Mouse (Mus musculus): ENCODE data around the gene Tmem141. TPM values are rescaled to one million over a fixed set of nuclear protein-coding genes. Genes with fewer than 3 reads are reported as not detected.

The Tmem141 gene
- polyA plus RNA-seq (2012) = 0.15 TPM in 1 of 2 replicates, not detected in the other

GRCm38 (mm10) chr2:25621229-25622200 lies at the start of gene Tmem141:
Tmem141 (minus strand) TSS chr2:25622005.
- H3K9me3 ChIP-seq (ENCODE audit: control insufficient read depth, low read length) = no peaks in the 10 kb centered on the region
- H3K4me1 ChIP-seq (ENCODE audit: control insufficient read depth) = peaks cover 9% of the 10 kb centered on the region
- TF ChIP-seq TAL1 (IDR thresholded peaks at IDR 0.05; ENCODE audit: low read length) = no peak
- no peak for TF ChIP-seq GATA1 (IDR thresholded peaks at IDR 0.05; ENCODE audit: low read length)
- no peaks in the 10 kb centered on the region for H3K36me3 ChIP-seq (ENCODE audit: control insufficient read depth)
- H3K4me3 ChIP-seq (replicated peaks) = peak within 1 kb of the TSS; percentile 58
- H3K27me3 ChIP-seq (ENCODE audit: control insufficient read depth) = peaks cover 31% of the 10 kb centered on the region

GRCm38 (mm10) chr2:25666516-25666915 lies 44.7 kb upstream of the Tmem141 start:
- no peaks in the 10 kb centered on the region for H3K4me1 ChIP-seq (ENCODE audit: control insufficient read depth)
- no peaks in the 10 kb centered on the region for H3K36me3 ChIP-seq (ENCODE audit: control insufficient read depth)
- no peak overlapping the region for H3K4me3 ChIP-seq (replicated peaks)
- TF ChIP-seq GATA1 (IDR thresholded peaks at IDR 0.05; ENCODE audit: low read length) (no peak), TAL1 (IDR thresholded peaks at IDR 0.05; ENCODE audit: low read length) (no peak)
- no peaks in the 10 kb centered on the region for H3K9me3 ChIP-seq (ENCODE audit: control insufficient read depth, low read length)
- H3K27me3 ChIP-seq (ENCODE audit: control insufficient read depth) = no peaks in the 10 kb centered on the region

- TF ChIP-seq GATA1 (IDR thresholded peaks at IDR 0.05; ENCODE audit: low read length) = no peak
- no peak for TF ChIP-seq TAL1 (IDR thresholded peaks at IDR 0.05; ENCODE audit: low read length)
- Histone ChIP-seq H3K27me3 (ENCODE audit: control insufficient read depth) (no peaks in the 10 kb centered on the region), H3K9me3 (ENCODE audit: control insufficient read depth, low read length) (no peaks in the 10 kb centered on the region), H3K4me3 (replicated peaks) (no peak overlapping the region), H3K36me3 (ENCODE audit: control insufficient read depth) (no peaks in the 10 kb centered on the region), H3K4me1 (ENCODE audit: control insufficient read depth) (no peaks in the 10 kb centered on the region)
Observed at GRCm38 (mm10) chr2:25664125-25664524, 42.3 kb upstream of the Tmem141 start.

- H3K9me3 ChIP-seq (ENCODE audit: control insufficient read depth, low read length) = no peaks in the 10 kb centered on the region
- TF ChIP-seq TAL1 (IDR thresholded peaks at IDR 0.05; ENCODE audit: low read length) (no peak), GATA1 (IDR thresholded peaks at IDR 0.05; ENCODE audit: low read length) (no peak)
- H3K27me3 ChIP-seq (ENCODE audit: control insufficient read depth) = no peaks in the 10 kb centered on the region
- no peaks in the 10 kb centered on the region for H3K36me3 ChIP-seq (ENCODE audit: control insufficient read depth)
- no peak overlapping the region for H3K4me3 ChIP-seq (replicated peaks)
- H3K4me1 ChIP-seq (ENCODE audit: control insufficient read depth) = no peaks in the 10 kb centered on the region
Observed at GRCm38 (mm10) chr2:25663511-25663910, 41.7 kb upstream of the Tmem141 start.

GRCm38 (mm10) chr2:25661245-25661970 lies 39.6 kb upstream of the Tmem141 start:
- TF ChIP-seq GATA1 (IDR thresholded peaks at IDR 0.05; ENCODE audit: low read length) (no peak), TAL1 (IDR thresholded peaks at IDR 0.05; ENCODE audit: low read length) (no peak)
- no peaks in the 10 kb centered on the region for H3K27me3 ChIP-seq (ENCODE audit: control insufficient read depth)
- H3K36me3 ChIP-seq (ENCODE audit: control insufficient read depth) = no peaks in the 10 kb centered on the region
- no peaks in the 10 kb centered on the region for H3K4me1 ChIP-seq (ENCODE audit: control insufficient read depth)
- no peak overlapping the region for H3K4me3 ChIP-seq (replicated peaks)
- no peaks in the 10 kb centered on the region for H3K9me3 ChIP-seq (ENCODE audit: control insufficient read depth, low read length)

- no peaks in the 10 kb centered on the region for H3K4me1 ChIP-seq (ENCODE audit: control insufficient read depth)
- H3K36me3 ChIP-seq (ENCODE audit: control insufficient read depth) = no peaks in the 10 kb centered on the region
- H3K9me3 ChIP-seq (ENCODE audit: control insufficient read depth, low read length) = no peaks in the 10 kb centered on the region
- H3K4me3 ChIP-seq (replicated peaks) = no peak overlapping the region
- no peak for TF ChIP-seq GATA1 (IDR thresholded peaks at IDR 0.05; ENCODE audit: low read length)
- TF ChIP-seq TAL1 (IDR thresholded peaks at IDR 0.05; ENCODE audit: low read length) = no peak
- no peaks in the 10 kb centered on the region for H3K27me3 ChIP-seq (ENCODE audit: control insufficient read depth)
Observed at GRCm38 (mm10) chr2:25660279-25660678, 38.5 kb upstream of the Tmem141 start.

GRCm38 (mm10) chr2:25657652-25658051 lies 35.8 kb upstream of the Tmem141 start, which contains the start of gene Lcn5:
Lcn5 (plus strand) TSS chr2:25657952.
- no peak for TF ChIP-seq TAL1 (IDR thresholded peaks at IDR 0.05; ENCODE audit: low read length)
- TF ChIP-seq GATA1 (IDR thresholded peaks at IDR 0.05; ENCODE audit: low read length) = no peak
- Histone ChIP-seq H3K4me3 (replicated peaks) (no peak within 1 kb of the TSS), H3K27me3 (ENCODE audit: control insufficient read depth) (no peaks in the 10 kb centered on the region), H3K36me3 (ENCODE audit: control insufficient read depth) (no peaks in the 10 kb centered on the region), H3K4me1 (ENCODE audit: control insufficient read depth) (no peaks in the 10 kb centered on the region), H3K9me3 (ENCODE audit: control insufficient read depth, low read length) (no peaks in the 10 kb centered on the region)

GRCm38 (mm10) chr2:25657246-25657645 lies 35.4 kb upstream of the Tmem141 start:
- Histone ChIP-seq H3K27me3 (ENCODE audit: control insufficient read depth) (no peaks in the 10 kb centered on the region), H3K9me3 (ENCODE audit: control insufficient read depth, low read length) (no peaks in the 10 kb centered on the region), H3K4me3 (replicated peaks) (no peak overlapping the region), H3K4me1 (ENCODE audit: control insufficient read depth) (no peaks in the 10 kb centered on the region), H3K36me3 (ENCODE audit: control insufficient read depth) (no peaks in the 10 kb centered on the region)
- no peak for TF ChIP-seq GATA1 (IDR thresholded peaks at IDR 0.05; ENCODE audit: low read length)
- TF ChIP-seq TAL1 (IDR thresholded peaks at IDR 0.05; ENCODE audit: low read length) = no peak

- no peaks in the 10 kb centered on the region for H3K4me1 ChIP-seq (ENCODE audit: control insufficient read depth)
- TF ChIP-seq TAL1 (IDR thresholded peaks at IDR 0.05; ENCODE audit: low read length) (no peak), GATA1 (IDR thresholded peaks at IDR 0.05; ENCODE audit: low read length) (no peak)
- no peaks in the 10 kb centered on the region for H3K27me3 ChIP-seq (ENCODE audit: control insufficient read depth)
- H3K9me3 ChIP-seq (ENCODE audit: control insufficient read depth, low read length) = no peaks in the 10 kb centered on the region
- no peak overlapping the region for H3K4me3 ChIP-seq (replicated peaks)
- H3K36me3 ChIP-seq (ENCODE audit: control insufficient read depth) = no peaks in the 10 kb centered on the region
Observed at GRCm38 (mm10) chr2:25656691-25657090, 34.9 kb upstream of the Tmem141 start.

Data from erythroblast, embryonic 14.5 days (primary cell).